Mouse (Mus musculus) heart, postnatal 0 days (tissue): ENCODE measurements around the gene BC034090. TPM values are rescaled to one million over a fixed set of nuclear protein-coding genes. Genes with fewer than 3 reads are reported as not detected.

Experiments
- ATAC-seq: fragments of 200-750 bp; cut with Nextera tagmentation; 2 replicates; pipeline ENCODE4 v1.8.0; 2017; ENCODE audit warnings: low read depth, moderate number of reproducible peaks, moderate library complexity; ENCODE audit not compliant: insufficient read depth
- DNase-seq: peaks from one replicate; pipeline ENCODE4 v3.0.0-alpha.2; 2016; ENCODE audit warnings: low spot score
- H3K27ac ChIP-seq: fragments of 300-500 bp; sonication (generic); 2 replicates; pipeline ENCODE4 v1.5.1; 2014; ENCODE audit warnings: low read depth, mild to moderate bottlenecking
- H3K27me3 ChIP-seq: fragments of 300-500 bp; sonication (generic); 2 replicates; pipeline ENCODE4 v1.6.1; 2014; ENCODE audit warnings: low read length, mixed read lengths; ENCODE audit not compliant: control insufficient read depth, insufficient read depth
- H3K36me3 ChIP-seq: fragments of 300-500 bp; sonication (generic); replicated peaks from 2 replicates; pipeline ENCODE4 v1.6.1; 2014; ENCODE audit warnings: low read length, mixed read lengths; ENCODE audit not compliant: control insufficient read depth, insufficient read depth
- H3K4me1 ChIP-seq: fragments of 300-500 bp; sonication (generic); 2 replicates; pipeline ENCODE4 v1.6.1; 2014; ENCODE audit warnings: antibody characterized with exemption; ENCODE audit not compliant: control insufficient read depth, insufficient read depth
- H3K4me2 ChIP-seq: fragments of 300-500 bp; sonication (generic); 2 replicates; pipeline ENCODE4 v1.6.1; 2014; ENCODE audit warnings: low read depth, mild to moderate bottlenecking, low read length, moderate library complexity
- H3K4me3 ChIP-seq: fragments of 300-500 bp; sonication (generic); 2 replicates; pipeline ENCODE4 v1.5.1; 2014; ENCODE audit warnings: low read depth, low read length
- H3K9ac ChIP-seq: fragments of 300-500 bp; sonication (generic); replicated peaks from 2 replicates; pipeline ENCODE4 v1.6.1; 2014; ENCODE audit warnings: low read depth, low read length, mixed read lengths
- H3K9me3 ChIP-seq: fragments of 300-500 bp; sonication (generic); replicated peaks from 2 replicates; pipeline ENCODE4 v1.6.1; 2016; ENCODE audit warnings: low read length; ENCODE audit not compliant: control insufficient read depth
- CTCF ChIP-seq: IDR thresholded peaks from 2 replicates; pipeline ENCODE4 v1.5.1; 2016; ENCODE audit warnings: antibody characterized with exemption, control low read depth, low read depth
- EP300 ChIP-seq: IDR thresholded peaks from 2 replicates; pipeline ENCODE4 v1.6.1; 2016; ENCODE audit warnings: antibody characterized with exemption, low read depth
- WGBS: fragments of 180-500 bp; shearing (Covaris S2); extraction: QIAGEN DNeasy Blood & Tissue Kit; methylation state at CpG from one replicate; pipeline ENCODE4 v1.1.7; 2014; 5-methylcytosine and 5-hydroxymethylcytosine counted together
- polyA plus RNA-seq: library from polyadenylated mRNA; unstranded; fragments of >200 nt; fragmentation: Nextera tagmentation; extraction: Ambion mirVana; gene quantifications from 2 replicates; pipeline ENCODE4 v1.2.1, GENCODE M21; 2015
- total RNA-seq: library from RNA; depleted of rRNA; stranded (reverse); fragments of >200 nt; gene quantifications from 2 replicates; pipeline ENCODE4 v1.2.3, GENCODE M21; 2014; ENCODE audit warnings: low replicate concordance; rRNA removed

BC034090 gene
- total and polyA plus RNA-seq, 2 experiments from 2014 or later = 9.7 to 82.1 TPM

DNA sequence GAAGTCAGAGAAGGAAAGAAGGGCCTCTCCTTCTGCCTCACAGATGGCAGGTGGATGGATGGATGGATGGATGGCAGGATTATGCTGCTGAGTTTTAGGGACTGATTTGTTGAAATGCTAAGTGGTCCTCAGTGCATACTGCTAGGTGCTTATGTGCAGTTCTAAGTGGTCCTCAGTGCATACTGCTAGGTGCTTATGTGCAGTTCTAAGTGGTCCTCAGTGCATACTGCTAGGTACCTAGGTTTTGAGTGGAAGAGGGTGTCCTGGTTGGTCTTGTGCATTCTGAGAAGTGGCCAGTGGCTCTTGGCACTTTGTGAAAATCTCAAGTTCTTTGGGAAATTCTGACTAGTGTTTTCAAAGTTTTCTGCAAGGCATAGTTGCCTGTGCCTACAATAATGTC, 74.3 kb downstream of the BC034090 start:
- no peak for ATAC-seq
- no peak overlapping the region for H3K27ac ChIP-seq
- TF ChIP-seq CTCF = no peak
- TF ChIP-seq EP300 = no peak
- DNase-seq = no peak
- no peak overlapping the region for H3K4me2 ChIP-seq
- H3K27me3 ChIP-seq = no peaks in the 10 kb centered on the region
- H3K4me3 ChIP-seq = no peak overlapping the region
- no peak overlapping the region for H3K9ac ChIP-seq
- no peaks in the 10 kb centered on the region for H3K9me3 ChIP-seq
- no peaks in the 10 kb centered on the region for H3K36me3 ChIP-seq
- H3K4me1 ChIP-seq = peaks cover 6% of the 10 kb centered on the region

DNA sequence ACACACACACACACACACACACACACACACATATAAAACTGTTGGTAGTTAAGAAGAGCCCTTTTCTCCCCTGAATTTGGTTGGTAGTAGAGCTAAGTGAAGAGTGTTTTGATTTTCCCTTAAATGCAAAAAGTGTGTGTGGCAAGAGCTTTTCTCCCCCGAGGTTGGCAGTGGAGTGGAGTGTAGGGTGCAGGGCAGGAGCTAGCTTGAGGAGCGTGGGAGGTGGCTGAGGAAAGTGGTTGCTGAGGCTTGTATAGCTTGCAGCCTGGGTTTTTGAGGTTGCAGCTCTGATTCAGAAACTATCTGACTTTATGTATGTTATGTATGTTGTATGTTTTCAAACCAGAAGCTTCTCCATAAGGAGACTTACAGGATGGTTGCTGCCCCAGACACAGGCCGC, 76.8 kb downstream of the BC034090 start:
- H3K9me3 ChIP-seq = no peaks in the 10 kb centered on the region
- 81% methylated on average over 3 of the region's 3 CpGs for WGBS
- H3K9ac ChIP-seq = no peak overlapping the region
- H3K27me3 ChIP-seq = no peaks in the 10 kb centered on the region
- TF ChIP-seq EP300 (no peak), CTCF (no peak)
- no peaks in the 10 kb centered on the region for H3K36me3 ChIP-seq
- DNase-seq (no peak), ATAC-seq (no peak)
- H3K4me2 ChIP-seq = no peak overlapping the region
- no peak overlapping the region for H3K4me3 ChIP-seq
- peaks cover 6% of the 10 kb centered on the region for H3K4me1 ChIP-seq
- H3K27ac ChIP-seq = no peak overlapping the region

Other genes starting within 250 kb of the BC034090 start
- gene Ier5, start 144.8 kb downstream of the BC034090 start, total RNA-seq = 50.4 and 56.2 TPM in 2 replicates
- gene Ier5, start 144.8 kb downstream of the BC034090 start, polyA plus RNA-seq = 3.1 and 3.9 TPM in 2 replicates
- gene Mr1, start 97.6 kb downstream of the BC034090 start, total RNA-seq = 8.2 and 16.1 TPM in 2 replicates
- gene Mr1, start 97.6 kb downstream of the BC034090 start, polyA plus RNA-seq = 6.5 and 7.2 TPM in 2 replicates
- 56.6 and 59.4 TPM in 2 replicates for gene Stx6, start 85.7 kb downstream of the BC034090 start, total RNA-seq
- gene Stx6, start 85.7 kb downstream of the BC034090 start, polyA plus RNA-seq = 36.3 and 39.6 TPM in 2 replicates
- 29.1 and 35.8 TPM in 2 replicates for gene Xpr1, start 173.0 kb upstream of the BC034090 start, total RNA-seq
- 5.0 and 5.1 TPM in 2 replicates for gene Xpr1, start 173.0 kb upstream of the BC034090 start, polyA plus RNA-seq